Mouse (Mus musculus): ENCODE measurements around the gene Eipr1. TPM values are rescaled to one million over a fixed set of nuclear protein-coding genes. Genes with fewer than 3 reads are reported as not detected.

The Eipr1 gene
- polyA plus RNA-seq, 1 experiment from 2014 or later, result 77.0 TPM

- Histone ChIP-seq H3K36me3 (ENCODE audit: control insufficient read depth, insufficient read depth, low read length) (no peaks in the 10 kb centered on the region), H3K9ac (replicated peaks; ENCODE audit: low read length) (no peak overlapping the region; the same call in 1 of the 2 replicates), H3K27me3 (ENCODE audit: control insufficient read depth, insufficient read depth, low read length) (no peaks in the 10 kb centered on the region), H3K4me1 (ENCODE audit: control insufficient read depth, insufficient read depth, low read length) (peaks cover 41% of the 10 kb centered on the region), H3K9me3 (ENCODE audit: control insufficient read depth, low read length) (no peaks in the 10 kb centered on the region), H3K27ac (replicated peaks; ENCODE audit: low read depth, low read length) (peak overlapping the region; percentile 97), H3K4me2 (ENCODE audit: low read length) (peak overlapping the region; percentile 30; the same call in 1 of the 2 replicates), H3K4me3 (replicated peaks; ENCODE audit: low read depth, low read length) (no peak overlapping the region)
- DNase-seq (peak; percentile 71), ATAC-seq (ENCODE audit: low FRiP score, low TSS enrichment) (peak; percentile 65)
- WGBS, result 2% methylated on average over 3 of the region's 3 CpGs
These were observed 66.3 kb downstream of the Eipr1 start for GRCm38 (mm10) chr12:28817891-28818290.

GRCm38 (mm10) chr12:28823518-28823917, 71.9 kb downstream of the Eipr1 start:
- ATAC-seq (ENCODE audit: low FRiP score, low TSS enrichment), result no peak
- Histone ChIP-seq H3K4me3 (replicated peaks; ENCODE audit: low read depth, low read length) (no peak overlapping the region), H3K4me1 (ENCODE audit: control insufficient read depth, insufficient read depth, low read length) (peaks cover 12% of the 10 kb centered on the region), H3K27ac (replicated peaks; ENCODE audit: low read depth, low read length) (no peak overlapping the region), H3K9ac (replicated peaks; ENCODE audit: low read length) (no peak overlapping the region), H3K36me3 (ENCODE audit: control insufficient read depth, insufficient read depth, low read length) (no peaks in the 10 kb centered on the region), H3K27me3 (ENCODE audit: control insufficient read depth, insufficient read depth, low read length) (no peaks in the 10 kb centered on the region), H3K4me2 (ENCODE audit: low read length) (no peak overlapping the region), H3K9me3 (ENCODE audit: control insufficient read depth, low read length) (no peaks in the 10 kb centered on the region)
- DNase-seq, result no peak
- 92% methylated on average over 7 of the region's 7 CpGs for WGBS

- Histone ChIP-seq H3K27ac (replicated peaks; ENCODE audit: low read depth, low read length) (no peak overlapping the region), H3K4me2 (ENCODE audit: low read length) (no peak overlapping the region), H3K4me3 (replicated peaks; ENCODE audit: low read depth, low read length) (no peak overlapping the region), H3K4me1 (ENCODE audit: control insufficient read depth, insufficient read depth, low read length) (peaks cover 4% of the 10 kb centered on the region; the same call in 1 of the 2 replicates), H3K9me3 (ENCODE audit: control insufficient read depth, low read length) (no peaks in the 10 kb centered on the region), H3K9ac (replicated peaks; ENCODE audit: low read length) (no peak overlapping the region), H3K36me3 (ENCODE audit: control insufficient read depth, insufficient read depth, low read length) (0 out of 2 replicates have a peak, but pooled peaks cover 8% of the 10 kb centered on the region), H3K27me3 (ENCODE audit: control insufficient read depth, insufficient read depth, low read length) (no peaks in the 10 kb centered on the region)
- DNase-seq (no peak), ATAC-seq (ENCODE audit: low FRiP score, low TSS enrichment) (no peak)
- 92% methylated on average over 3 of the region's 3 CpGs for WGBS
These were observed 77.9 kb downstream of the Eipr1 start for GRCm38 (mm10) chr12:28829502-28829901.

GRCm38 (mm10) chr12:28830471-28830870, 78.9 kb downstream of the Eipr1 start:
- Histone ChIP-seq H3K4me3 (replicated peaks; ENCODE audit: low read depth, low read length) (no peak overlapping the region), H3K27me3 (ENCODE audit: control insufficient read depth, insufficient read depth, low read length) (no peaks in the 10 kb centered on the region), H3K4me2 (ENCODE audit: low read length) (no peak overlapping the region), H3K4me1 (ENCODE audit: control insufficient read depth, insufficient read depth, low read length) (peaks cover 4% of the 10 kb centered on the region; the same call in 1 of the 2 replicates), H3K27ac (replicated peaks; ENCODE audit: low read depth, low read length) (no peak overlapping the region), H3K36me3 (ENCODE audit: control insufficient read depth, insufficient read depth, low read length) (0 out of 2 replicates have a peak, but pooled peaks cover 8% of the 10 kb centered on the region), H3K9me3 (ENCODE audit: control insufficient read depth, low read length) (no peaks in the 10 kb centered on the region), H3K9ac (replicated peaks; ENCODE audit: low read length) (no peak overlapping the region)
- ATAC-seq (ENCODE audit: low FRiP score, low TSS enrichment), result no peak
- DNase-seq, result no peak
- 77% methylated on average over 3 of the region's 3 CpGs for WGBS

GRCm38 (mm10) chr12:28831066-28831733, 79.6 kb downstream of the Eipr1 start:
- DNase-seq (peak; percentile 75), ATAC-seq (ENCODE audit: low FRiP score, low TSS enrichment) (no peak; the same call in 1 of the 2 replicates)
- H3K36me3 ChIP-seq (ENCODE audit: control insufficient read depth, insufficient read depth, low read length), result 0 out of 2 replicates have a peak, but pooled peaks cover 8% of the 10 kb centered on the region
- H3K4me2 ChIP-seq (ENCODE audit: low read length), result no peak overlapping the region
- 53% methylated on average over 7 of the region's 7 CpGs for WGBS
- no peak overlapping the region for H3K4me3 ChIP-seq (replicated peaks; ENCODE audit: low read depth, low read length)
- H3K9me3 ChIP-seq (ENCODE audit: control insufficient read depth, low read length), result no peaks in the 10 kb centered on the region
- H3K27me3 ChIP-seq (ENCODE audit: control insufficient read depth, insufficient read depth, low read length), result no peaks in the 10 kb centered on the region
- H3K27ac ChIP-seq (replicated peaks; ENCODE audit: low read depth, low read length), result 0 out of 2 replicates have a peak overlapping the region, but pooled peaks have one; percentile 6
- H3K4me1 ChIP-seq (ENCODE audit: control insufficient read depth, insufficient read depth, low read length), result peaks cover 4% of the 10 kb centered on the region; the same call in 1 of the 2 replicates
- H3K9ac ChIP-seq (replicated peaks; ENCODE audit: low read length), result no peak overlapping the region

GRCm38 (mm10) chr12:28834266-28834665, 82.7 kb downstream of the Eipr1 start:
- H3K4me2 ChIP-seq (ENCODE audit: low read length), result no peak overlapping the region
- no peak overlapping the region for H3K9ac ChIP-seq (replicated peaks; ENCODE audit: low read length)
- no peaks in the 10 kb centered on the region for H3K9me3 ChIP-seq (ENCODE audit: control insufficient read depth, low read length)
- 78% methylated on average over 6 of the region's 6 CpGs for WGBS
- H3K27me3 ChIP-seq (ENCODE audit: control insufficient read depth, insufficient read depth, low read length), result no peaks in the 10 kb centered on the region
- 0 out of 2 replicates have a peak, but pooled peaks cover 6% of the 10 kb centered on the region for H3K36me3 ChIP-seq (ENCODE audit: control insufficient read depth, insufficient read depth, low read length)
- H3K27ac ChIP-seq (replicated peaks; ENCODE audit: low read depth, low read length), result no peak overlapping the region
- 0 out of 2 replicates have a peak, but pooled peaks cover 6% of the 10 kb centered on the region for H3K4me1 ChIP-seq (ENCODE audit: control insufficient read depth, insufficient read depth, low read length)
- ATAC-seq (ENCODE audit: low FRiP score, low TSS enrichment) (no peak), DNase-seq (no peak)
- no peak overlapping the region for H3K4me3 ChIP-seq (replicated peaks; ENCODE audit: low read depth, low read length)

GRCm38 (mm10) chr12:28835683-28836082, 84.1 kb downstream of the Eipr1 start:
- DNase-seq, result no peak
- Histone ChIP-seq H3K4me2 (ENCODE audit: low read length) (no peak overlapping the region), H3K27me3 (ENCODE audit: control insufficient read depth, insufficient read depth, low read length) (no peaks in the 10 kb centered on the region), H3K4me1 (ENCODE audit: control insufficient read depth, insufficient read depth, low read length) (0 out of 2 replicates have a peak, but pooled peaks cover 6% of the 10 kb centered on the region), H3K27ac (replicated peaks; ENCODE audit: low read depth, low read length) (no peak overlapping the region), H3K36me3 (ENCODE audit: control insufficient read depth, insufficient read depth, low read length) (no peaks in the 10 kb centered on the region), H3K4me3 (replicated peaks; ENCODE audit: low read depth, low read length) (no peak overlapping the region), H3K9me3 (ENCODE audit: control insufficient read depth, low read length) (no peaks in the 10 kb centered on the region), H3K9ac (replicated peaks; ENCODE audit: low read length) (no peak overlapping the region)
- 93% methylated on average over 3 of the region's 3 CpGs for WGBS
- ATAC-seq (ENCODE audit: low FRiP score, low TSS enrichment), result no peak

- Histone ChIP-seq H3K4me2 (ENCODE audit: low read length) (no peak overlapping the region), H3K36me3 (ENCODE audit: control insufficient read depth, insufficient read depth, low read length) (no peaks in the 10 kb centered on the region), H3K9ac (replicated peaks; ENCODE audit: low read length) (no peak overlapping the region), H3K27me3 (ENCODE audit: control insufficient read depth, insufficient read depth, low read length) (no peaks in the 10 kb centered on the region), H3K9me3 (ENCODE audit: control insufficient read depth, low read length) (peaks cover 4% of the 10 kb centered on the region; the same call in 1 of the 2 replicates), H3K4me1 (ENCODE audit: control insufficient read depth, insufficient read depth, low read length) (0 out of 2 replicates have a peak, but pooled peaks cover 6% of the 10 kb centered on the region), H3K4me3 (replicated peaks; ENCODE audit: low read depth, low read length) (no peak overlapping the region), H3K27ac (replicated peaks; ENCODE audit: low read depth, low read length) (no peak overlapping the region; the same call in 1 of the 2 replicates)
- ATAC-seq (ENCODE audit: low FRiP score, low TSS enrichment) (no peak), DNase-seq (no peak)
- WGBS, result 87% methylated on average over 4 of the region's 4 CpGs
These were observed 86.7 kb downstream of the Eipr1 start for GRCm38 (mm10) chr12:28838268-28838667.

- ATAC-seq (ENCODE audit: low FRiP score, low TSS enrichment) (no peak), DNase-seq (no peak)
- Histone ChIP-seq H3K4me2 (ENCODE audit: low read length) (no peak overlapping the region), H3K27ac (replicated peaks; ENCODE audit: low read depth, low read length) (0 out of 2 replicates have a peak overlapping the region, but pooled peaks have one; percentile 13), H3K9ac (replicated peaks; ENCODE audit: low read length) (no peak overlapping the region), H3K4me1 (ENCODE audit: control insufficient read depth, insufficient read depth, low read length) (0 out of 2 replicates have a peak, but pooled peaks cover 6% of the 10 kb centered on the region), H3K4me3 (replicated peaks; ENCODE audit: low read depth, low read length) (no peak overlapping the region), H3K36me3 (ENCODE audit: control insufficient read depth, insufficient read depth, low read length) (no peaks in the 10 kb centered on the region), H3K9me3 (ENCODE audit: control insufficient read depth, low read length) (peaks cover 4% of the 10 kb centered on the region; the same call in 1 of the 2 replicates), H3K27me3 (ENCODE audit: control insufficient read depth, insufficient read depth, low read length) (no peaks in the 10 kb centered on the region)
- 91% methylated on average over 7 of the region's 7 CpGs for WGBS
These were observed 87.4 kb downstream of the Eipr1 start for GRCm38 (mm10) chr12:28838971-28839370.

Data from midbrain, embryonic 14.5 days (tissue).